Mouse (Mus musculus): ENCODE measurements around the gene Mrps12. TPM values are rescaled to one million over a fixed set of nuclear protein-coding genes. Genes with fewer than 3 reads are reported as not detected.

Gene Mrps12
- polyA plus RNA-seq, 1 experiment from 2014 or later = 96.7 TPM

GRCm38 (mm10) chr7:28774164-28774563 lies 32.5 kb upstream of the Mrps12 start:
- H3K27me3 ChIP-seq (replicated peaks) = no peaks in the 10 kb centered on the region
- H3K27ac ChIP-seq = peak overlapping the region; percentile 28; the same call in 1 of the 2 replicates
- H3K4me3 ChIP-seq = no peak overlapping the region
- no peak overlapping the region for H3K9ac ChIP-seq
- no peak for ATAC-seq (replicated peaks)
- WGBS = 46% methylated on average over 12 of the region's 12 CpGs
- no peaks in the 10 kb centered on the region for H3K4me1 ChIP-seq
- no peaks in the 10 kb centered on the region for H3K9me3 ChIP-seq
- H3K36me3 ChIP-seq (replicated peaks) = peaks cover 4% of the 10 kb centered on the region; the same call in 1 of the 2 replicates
- H3K4me2 ChIP-seq = no peak overlapping the region

- H3K27me3 ChIP-seq (replicated peaks) = no peaks in the 10 kb centered on the region
Measured at GRCm38 (mm10) chr7:28773163-28773562, 31.5 kb upstream of the Mrps12 start.

GRCm38 (mm10) chr7:28771867-28772266 lies 30.2 kb upstream of the Mrps12 start:
- Histone ChIP-seq H3K4me1 (peaks cover 16% of the 10 kb centered on the region), H3K9me3 (no peaks in the 10 kb centered on the region), H3K36me3 (replicated peaks) (no peaks in the 10 kb centered on the region), H3K4me3 (no peak overlapping the region), H3K27me3 (replicated peaks) (no peaks in the 10 kb centered on the region), H3K9ac (no peak overlapping the region), H3K4me2 (no peak overlapping the region), H3K27ac (no peak overlapping the region)
- no peak for ATAC-seq (replicated peaks)
- WGBS = 89% methylated on average over 11 of the region's 11 CpGs

More at GRCm38 (mm10) chr7:28773163-28773562, 31.5 kb upstream of the Mrps12 start:
- Histone ChIP-seq H3K4me3 (no peak overlapping the region), H3K36me3 (replicated peaks) (peaks cover 4% of the 10 kb centered on the region; the same call in 1 of the 2 replicates), H3K9ac (no peak overlapping the region), H3K27ac (no peak overlapping the region), H3K4me2 (no peak overlapping the region), H3K4me1 (peaks cover 3% of the 10 kb centered on the region), H3K9me3 (no peaks in the 10 kb centered on the region)
- no peak for ATAC-seq (replicated peaks)
- WGBS = 88% methylated on average over 3 of the region's 3 CpGs

- WGBS = 90% methylated on average over 3 of the region's 3 CpGs
- no peaks in the 10 kb centered on the region for H3K27me3 ChIP-seq (replicated peaks)
- H3K4me3 ChIP-seq = no peak overlapping the region
- H3K4me2 ChIP-seq = no peak overlapping the region
- peaks cover 23% of the 10 kb centered on the region for H3K4me1 ChIP-seq
- H3K27ac ChIP-seq = no peak overlapping the region
- no peak overlapping the region for H3K9ac ChIP-seq
- ATAC-seq (replicated peaks) = no peak
- H3K9me3 ChIP-seq = no peaks in the 10 kb centered on the region
- no peaks in the 10 kb centered on the region for H3K36me3 ChIP-seq (replicated peaks)
Measured at GRCm38 (mm10) chr7:28770309-28770708, 28.7 kb upstream of the Mrps12 start.

DNA sequence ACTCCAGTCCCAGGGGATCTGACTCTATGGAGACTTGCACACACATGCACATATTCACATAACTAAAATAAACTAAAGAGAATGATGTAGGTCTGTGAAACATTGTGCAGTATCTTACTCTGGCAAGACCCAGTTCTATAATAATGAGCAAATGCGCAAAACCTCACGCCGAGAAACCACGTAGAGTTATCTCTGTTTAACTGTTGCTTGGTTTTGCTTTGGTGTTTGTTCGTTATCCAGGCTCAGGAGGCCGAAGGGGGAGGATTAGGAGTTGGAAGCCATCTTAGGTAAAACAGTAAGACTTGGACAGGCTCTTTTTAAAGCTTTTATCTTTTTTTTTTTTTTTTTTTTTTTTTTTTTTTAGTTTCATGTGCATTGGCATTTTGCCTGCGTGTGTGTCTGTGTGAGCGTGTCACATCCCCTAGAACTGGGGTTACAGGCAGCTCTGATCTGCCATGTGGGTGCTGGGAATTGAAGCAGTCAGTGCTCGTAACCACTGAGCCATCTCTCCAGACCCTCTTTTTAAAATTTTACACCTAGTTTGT lies 27.9 kb upstream of the Mrps12 start:
- no peak overlapping the region for H3K4me2 ChIP-seq
- no peak overlapping the region for H3K9ac ChIP-seq
- no peak overlapping the region for H3K27ac ChIP-seq
- no peak overlapping the region for H3K4me3 ChIP-seq
- no peaks in the 10 kb centered on the region for H3K36me3 ChIP-seq (replicated peaks)
- ATAC-seq (replicated peaks) = no peak
- no peaks in the 10 kb centered on the region for H3K9me3 ChIP-seq
- no peaks in the 10 kb centered on the region for H3K27me3 ChIP-seq (replicated peaks)
- H3K4me1 ChIP-seq = peaks cover 31% of the 10 kb centered on the region
- 86% methylated on average over 9 of the region's 9 CpGs for WGBS

GRCm38 (mm10) chr7:28767462-28767965 lies 25.9 kb upstream of the Mrps12 start, which contains the start of gene Nfkbib:
TSS of gene Nfkbib (minus strand) at chr7:28767512.
- WGBS = 65% methylated on average over 7 of the region's 7 CpGs
- no peaks in the 10 kb centered on the region for H3K27me3 ChIP-seq (replicated peaks)
- peaks cover 31% of the 10 kb centered on the region for H3K4me1 ChIP-seq
- no peak for ATAC-seq (replicated peaks)
- no peak within 1 kb of the TSS for H3K27ac ChIP-seq
- no peaks in the 10 kb centered on the region for H3K9me3 ChIP-seq
- H3K4me2 ChIP-seq = peak within 1 kb of the TSS; percentile 75
- peak within 1 kb of the TSS; percentile 66 for H3K9ac ChIP-seq
- no peaks in the 10 kb centered on the region for H3K36me3 ChIP-seq (replicated peaks)
- H3K4me3 ChIP-seq = peak within 1 kb of the TSS; percentile 81

DNA sequence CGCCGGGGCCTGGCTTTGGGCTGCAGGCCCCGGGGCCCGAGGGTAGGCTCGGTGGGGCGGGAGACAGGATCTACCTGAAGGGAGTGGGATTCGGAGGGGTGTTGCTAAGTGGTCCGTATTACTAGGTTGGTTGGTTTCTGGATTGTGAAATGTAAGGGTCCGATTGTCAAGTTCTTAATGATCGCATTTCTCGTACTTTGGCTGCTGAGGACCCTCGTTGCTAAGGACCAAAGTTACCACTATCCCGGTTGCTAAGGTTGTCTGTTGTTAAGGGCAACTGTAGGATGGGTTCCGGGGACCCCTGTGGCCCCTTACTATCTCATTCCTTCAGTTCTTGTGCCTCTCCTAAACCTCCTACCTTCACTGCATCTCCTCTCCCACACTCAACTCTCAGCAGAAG lies 25.3 kb upstream of the Mrps12 start:
- Histone ChIP-seq H3K4me2 (peak overlapping the region; percentile 75), H3K9ac (peak overlapping the region; percentile 66), H3K4me3 (peak overlapping the region; percentile 81), H3K4me1 (peaks cover 31% of the 10 kb centered on the region), H3K27me3 (replicated peaks) (no peaks in the 10 kb centered on the region), H3K9me3 (no peaks in the 10 kb centered on the region), H3K36me3 (replicated peaks) (0 out of 2 replicates have a peak, but pooled peaks cover 1% of the 10 kb centered on the region), H3K27ac (no peak overlapping the region)
- WGBS = 1% methylated on average over 14 of the region's 14 CpGs
- peak; percentile 30; the same call in 1 of the 2 replicates for ATAC-seq (replicated peaks)

- Histone ChIP-seq H3K4me3 (peak within 1 kb of the TSS; percentile 81), H3K4me1 (peaks cover 31% of the 10 kb centered on the region), H3K27me3 (replicated peaks) (no peaks in the 10 kb centered on the region), H3K36me3 (replicated peaks) (0 out of 2 replicates have a peak, but pooled peaks cover 7% of the 10 kb centered on the region), H3K9me3 (no peaks in the 10 kb centered on the region), H3K27ac (peak within 1 kb of the TSS; percentile 60; the same call in 1 of the 2 replicates), H3K4me2 (peak within 1 kb of the TSS; percentile 75), H3K9ac (peak within 1 kb of the TSS; percentile 71)
- 0% methylated on average over 45 of the region's 45 CpGs for WGBS
- ATAC-seq (replicated peaks) = peak; percentile 99
Measured at GRCm38 (mm10) chr7:28766173-28766879, 24.7 kb upstream of the Mrps12 start, which contains the start of gene Sirt2. TSS of gene Sirt2 (plus strand) at chr7:28766735.

GRCm38 (mm10) chr7:28765211-28765610 lies 23.6 kb upstream of the Mrps12 start:
- Histone ChIP-seq H3K4me3 (peak overlapping the region; percentile 81), H3K4me2 (peak overlapping the region; percentile 64), H3K36me3 (replicated peaks) (peaks cover 14% of the 10 kb centered on the region; the same call in 1 of the 2 replicates), H3K9ac (no peak overlapping the region), H3K4me1 (peaks cover 31% of the 10 kb centered on the region), H3K27me3 (replicated peaks) (no peaks in the 10 kb centered on the region), H3K9me3 (no peaks in the 10 kb centered on the region), H3K27ac (no peak overlapping the region)
- no peak for ATAC-seq (replicated peaks)
- WGBS = 79% methylated on average over 6 of the region's 6 CpGs

GRCm38 (mm10) chr7:28761907-28762306 lies 20.3 kb upstream of the Mrps12 start:
- Histone ChIP-seq H3K4me1 (peaks cover 16% of the 10 kb centered on the region), H3K27ac (no peak overlapping the region), H3K36me3 (replicated peaks) (peaks cover 25% of the 10 kb centered on the region), H3K9ac (no peak overlapping the region), H3K9me3 (no peaks in the 10 kb centered on the region), H3K27me3 (replicated peaks) (no peaks in the 10 kb centered on the region; the same call in 1 of the 2 replicates), H3K4me3 (no peak overlapping the region), H3K4me2 (no peak overlapping the region)
- 91% methylated on average over 9 of the region's 9 CpGs for WGBS
- ATAC-seq (replicated peaks) = no peak

GRCm38 (mm10) chr7:28758623-28759022 lies 17.0 kb upstream of the Mrps12 start:
- H3K4me2 ChIP-seq = no peak overlapping the region
- no peak for ATAC-seq (replicated peaks)
- WGBS = 78% methylated on average over 13 of the region's 13 CpGs
- H3K4me3 ChIP-seq = no peak overlapping the region
- H3K27me3 ChIP-seq (replicated peaks) = no peaks in the 10 kb centered on the region; the same call in 1 of the 2 replicates
- H3K9ac ChIP-seq = no peak overlapping the region
- peaks cover 25% of the 10 kb centered on the region for H3K36me3 ChIP-seq (replicated peaks)
- peaks cover 6% of the 10 kb centered on the region; the same call in 1 of the 2 replicates for H3K4me1 ChIP-seq
- H3K27ac ChIP-seq = no peak overlapping the region
- no peaks in the 10 kb centered on the region for H3K9me3 ChIP-seq

- Histone ChIP-seq H3K36me3 (replicated peaks) (peaks cover 15% of the 10 kb centered on the region), H3K9me3 (no peaks in the 10 kb centered on the region), H3K9ac (peak within 1 kb of the TSS; percentile 28; the same call in 1 of the 2 replicates), H3K4me2 (peak within 1 kb of the TSS; percentile 42), H3K4me3 (peak within 1 kb of the TSS; percentile 10; the same call in 1 of the 2 replicates), H3K27ac (no peak within 1 kb of the TSS), H3K27me3 (replicated peaks) (no peaks in the 10 kb centered on the region; the same call in 1 of the 2 replicates), H3K4me1 (peaks cover 6% of the 10 kb centered on the region; the same call in 1 of the 2 replicates)
- 3% methylated on average over 17 of the region's 17 CpGs for WGBS
- ATAC-seq (replicated peaks) = 0 out of 2 replicates have a peak, but pooled peaks have one; percentile 53
Measured at GRCm38 (mm10) chr7:28756079-28756478, 14.5 kb upstream of the Mrps12 start, which contains the start of gene Ccer2. TSS of gene Ccer2 (plus strand) at chr7:28756174.

All from midbrain, embryonic 15.5 days (tissue).